Mouse (Mus musculus) midbrain, postnatal 0 days (tissue): ENCODE measurements at regions not wholly inside any gene's neighbourhood (a gene's known extent, or its start where the extent isn't known, plus 50 kb on each side); places are given as distances from the start of the nearest gene placed in this dataset.

Experiments used
- ATAC-seq: fragments of 200-750 bp; cut with Nextera tagmentation; 2 replicates; pipeline ENCODE4 v1.8.0; 2017; ENCODE audit warnings: moderate number of reproducible peaks, mild to moderate bottlenecking, moderate TSS enrichment, moderate library complexity; ENCODE audit not compliant: low FRiP score
- DNase-seq: peaks from one replicate; pipeline ENCODE4 v3.0.0-alpha.2; 2015; ENCODE audit warnings: low spot score
- H3K27ac ChIP-seq: fragments of 300-500 bp; sonication (generic); 2 replicates; pipeline ENCODE4 v1.5.1; 2014; ENCODE audit warnings: low read depth, mild to moderate bottlenecking, low read length, mixed read lengths
- H3K27me3 ChIP-seq: fragments of 300-500 bp; sonication (generic); 2 replicates; pipeline ENCODE4 v1.6.1; 2014; ENCODE audit warnings: low read length, control low read depth, mixed read lengths; ENCODE audit not compliant: insufficient read depth
- H3K36me3 ChIP-seq: fragments of 300-500 bp; sonication (generic); 2 replicates; pipeline ENCODE4 v1.6.1; 2014; ENCODE audit warnings: low read length, control low read depth, mixed read lengths; ENCODE audit not compliant: insufficient read depth
- H3K4me1 ChIP-seq: fragments of 300-500 bp; sonication (generic); 2 replicates; pipeline ENCODE4 v1.6.1; 2014; ENCODE audit warnings: mild to moderate bottlenecking, control low read depth, antibody characterized with exemption, low read length, mixed read lengths; ENCODE audit not compliant: insufficient read depth
- H3K4me2 ChIP-seq: fragments of 300-500 bp; sonication (generic); 2 replicates; pipeline ENCODE4 v1.6.1; 2014; ENCODE audit warnings: low read depth, mild to moderate bottlenecking, low read length, mixed read lengths; ENCODE audit not compliant: poor library complexity, severe bottlenecking
- H3K4me3 ChIP-seq: fragments of 300-500 bp; sonication (generic); 2 replicates; pipeline ENCODE4 v1.5.1; 2014; ENCODE audit warnings: low read depth, mild to moderate bottlenecking, low read length, moderate library complexity
- H3K9ac ChIP-seq: fragments of 300-500 bp; sonication (generic); replicated peaks from 2 replicates; pipeline ENCODE4 v1.6.1; 2014; ENCODE audit warnings: mild to moderate bottlenecking, low read length, moderate library complexity, mixed read lengths; ENCODE audit not compliant: poor library complexity, severe bottlenecking
- H3K9me3 ChIP-seq: fragments of 300-500 bp; sonication (generic); 2 replicates; pipeline ENCODE4 v1.6.1; 2016; ENCODE audit warnings: low read length, control low read depth
- CTCF ChIP-seq: IDR thresholded peaks from 2 replicates; pipeline ENCODE4 v1.5.1; 2016; ENCODE audit warnings: antibody characterized with exemption, mild to moderate bottlenecking
- WGBS: fragments of 180-500 bp; shearing (Covaris S2); extraction: QIAGEN DNeasy Blood & Tissue Kit; methylation state at CpG from one replicate; pipeline ENCODE4 v1.1.7; 2014; 5-methylcytosine and 5-hydroxymethylcytosine counted together

DNA sequence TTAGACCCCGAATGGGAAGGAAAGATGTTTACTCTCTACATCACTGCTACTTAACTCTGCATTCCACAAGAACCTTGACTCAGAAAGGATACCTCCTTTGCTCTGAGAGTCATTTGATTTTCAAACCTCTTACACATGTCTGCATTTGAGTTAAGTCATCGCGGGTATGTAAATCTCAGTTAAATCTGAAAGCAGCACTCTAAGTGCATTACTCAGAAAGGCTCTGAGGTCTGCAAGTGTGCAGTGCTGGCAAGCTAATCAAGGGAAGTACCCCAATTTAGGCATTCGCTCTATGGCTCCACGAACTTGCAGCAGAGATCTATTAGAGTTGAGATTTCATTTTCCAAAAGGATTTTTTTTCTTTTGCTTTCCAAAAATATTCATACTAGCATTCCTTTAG is 538.2 kb downstream of the Nfib start:
- DNase-seq = no peak
- WGBS = 78% methylated on average over 5 of the region's 5 CpGs

GRCm38 (mm10) chr4:82166826-82167225 is 538.7 kb downstream of the Nfib start:
- no peak overlapping the region for H3K4me3 ChIP-seq
- H3K27me3 ChIP-seq = no peaks in the 10 kb centered on the region
- no peak for DNase-seq
- H3K4me1 ChIP-seq = no peaks in the 10 kb centered on the region
- H3K9ac ChIP-seq = no peak overlapping the region
- H3K27ac ChIP-seq = no peak overlapping the region
- ATAC-seq = no peak
- H3K36me3 ChIP-seq = no peaks in the 10 kb centered on the region
- no peak for TF ChIP-seq CTCF
- H3K4me2 ChIP-seq = no peak overlapping the region
- H3K9me3 ChIP-seq = no peaks in the 10 kb centered on the region
- 91% methylated on average over 1 of the region's 1 CpGs for WGBS

More for the DNA sequence above, 538.2 kb downstream of the Nfib start:
- H3K9me3 ChIP-seq = no peaks in the 10 kb centered on the region
- no peak overlapping the region for H3K9ac ChIP-seq
- no peak overlapping the region for H3K4me2 ChIP-seq
- H3K4me3 ChIP-seq = no peak overlapping the region
- H3K27me3 ChIP-seq = no peaks in the 10 kb centered on the region
- no peak for TF ChIP-seq CTCF
- no peaks in the 10 kb centered on the region for H3K4me1 ChIP-seq
- H3K36me3 ChIP-seq = no peaks in the 10 kb centered on the region
- no peak for ATAC-seq
- H3K27ac ChIP-seq = no peak overlapping the region

GRCm38 (mm10) chr4:82166087-82166486 is 539.5 kb downstream of the Nfib start:
- no peak for ATAC-seq
- no peak for TF ChIP-seq CTCF
- Histone ChIP-seq H3K27me3 (no peaks in the 10 kb centered on the region), H3K9ac (no peak overlapping the region), H3K4me3 (no peak overlapping the region), H3K27ac (no peak overlapping the region), H3K4me1 (no peaks in the 10 kb centered on the region), H3K4me2 (no peak overlapping the region), H3K36me3 (no peaks in the 10 kb centered on the region), H3K9me3 (no peaks in the 10 kb centered on the region)
- no peak for DNase-seq
- 91% methylated on average over 6 of the region's 6 CpGs for WGBS

DNA sequence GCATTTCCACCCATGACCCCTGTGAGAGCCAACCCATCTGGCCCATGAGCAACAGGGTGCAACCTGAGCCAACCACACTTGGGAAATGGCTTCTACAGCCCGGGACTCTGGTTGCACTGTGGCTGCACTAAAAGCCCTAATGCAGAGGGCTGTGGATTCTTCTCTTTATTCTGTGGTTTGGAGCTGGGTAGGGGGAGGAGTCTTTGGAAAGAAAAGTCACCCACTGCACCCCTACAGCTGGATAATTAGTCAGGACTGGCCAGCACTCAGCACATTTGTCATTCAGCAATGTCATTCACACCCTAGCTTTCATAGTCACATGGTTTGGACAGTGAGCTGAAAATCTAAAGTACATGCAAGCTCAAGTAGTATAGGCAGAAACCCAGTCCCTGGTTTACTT is 541.5 kb downstream of the Nfib start:
- no peak for ATAC-seq
- H3K4me3 ChIP-seq = no peak overlapping the region
- 75% methylated on average over 1 of the region's 1 CpGs for WGBS
- no peak overlapping the region for H3K4me2 ChIP-seq
- no peaks in the 10 kb centered on the region for H3K9me3 ChIP-seq
- no peak overlapping the region for H3K9ac ChIP-seq
- no peak for TF ChIP-seq CTCF
- DNase-seq = no peak
- H3K36me3 ChIP-seq = no peaks in the 10 kb centered on the region
- no peaks in the 10 kb centered on the region for H3K27me3 ChIP-seq
- no peaks in the 10 kb centered on the region for H3K4me1 ChIP-seq
- H3K27ac ChIP-seq = no peak overlapping the region

- no peak for DNase-seq
- H3K36me3 ChIP-seq = no peaks in the 10 kb centered on the region
- H3K9ac ChIP-seq = no peak overlapping the region
- H3K27me3 ChIP-seq = no peaks in the 10 kb centered on the region
- no peak for ATAC-seq
- H3K4me3 ChIP-seq = no peak overlapping the region
- no peaks in the 10 kb centered on the region for H3K9me3 ChIP-seq
- H3K4me2 ChIP-seq = no peak overlapping the region
- H3K4me1 ChIP-seq = no peaks in the 10 kb centered on the region
- H3K27ac ChIP-seq = no peak overlapping the region
- WGBS = 65% methylated on average over 2 of the region's 2 CpGs
- TF ChIP-seq CTCF = no peak
These were observed 543.7 kb downstream of the Nfib start for GRCm38 (mm10) chr4:82161818-82162217.

DNA sequence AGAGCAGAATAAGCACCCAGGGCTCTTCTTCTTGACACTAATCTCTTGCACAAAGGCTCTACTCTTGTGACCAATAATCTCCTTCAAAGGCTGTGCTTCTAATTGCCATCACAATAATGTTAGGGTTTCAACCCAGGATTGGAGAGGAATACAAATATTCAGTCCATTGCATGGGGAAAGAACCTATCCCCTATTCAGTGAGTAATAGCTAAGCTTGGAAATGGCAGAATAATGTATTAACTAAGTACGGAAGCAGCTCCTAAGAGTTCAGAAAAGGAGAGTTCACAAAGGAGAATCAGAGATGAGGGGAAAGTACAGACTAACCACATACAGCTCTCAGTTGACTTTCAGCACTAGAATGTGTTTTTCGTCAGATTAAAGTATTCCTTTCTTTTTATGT is 544.3 kb downstream of the Nfib start:
- DNase-seq = no peak
- no peak for ATAC-seq
- H3K4me2 ChIP-seq = no peak overlapping the region
- no peaks in the 10 kb centered on the region for H3K9me3 ChIP-seq
- H3K36me3 ChIP-seq = no peaks in the 10 kb centered on the region
- H3K9ac ChIP-seq = no peak overlapping the region
- WGBS = 67% methylated on average over 2 of the region's 2 CpGs
- no peaks in the 10 kb centered on the region for H3K27me3 ChIP-seq
- H3K27ac ChIP-seq = no peak overlapping the region
- no peaks in the 10 kb centered on the region for H3K4me1 ChIP-seq
- TF ChIP-seq CTCF = no peak
- no peak overlapping the region for H3K4me3 ChIP-seq
